Mouse (Mus musculus): ENCODE measurements around the gene Farsa. TPM values are rescaled to one million over a fixed set of nuclear protein-coding genes. Genes with fewer than 3 reads are reported as not detected.
"Not testable (repeated sequence)": the region's sequence is repeated elsewhere in the genome, so short reads cannot be mapped to it uniquely, and the experiment has no call there.

The Farsa gene
- 10 to 100 TPM; 45.8 to 48.2 TPM for total RNA-seq (2021)
- long read RNA-seq, experiment 1, transcript Farsa-201 (13 exons, 1,826 nt), result major isoform, 37 of 59 reads
- long read RNA-seq, experiment 1, partial matches to known transcripts, result 4 of 59 reads
- long read RNA-seq, experiment 1, other reads (novel, unspliced or antisense), result 14 of 59 reads
- long read RNA-seq, experiment 2, transcript Farsa-201 (13 exons, 1,826 nt), result major isoform, 34 of 50 reads
- long read RNA-seq, experiment 2, partial matches to known transcripts, result 4 of 50 reads
- long read RNA-seq, experiment 2, other reads (novel, unspliced or antisense), result 11 of 50 reads

GRCm38 (mm10) chr8:84856864-84857441, at the start of gene Farsa:
Gene Farsa, plus strand, starts transcription at chr8:84856989.
- DNase-seq (ENCODE audit: low spot score in 2 of 2), result peak; percentile 93 to 94

DNA sequence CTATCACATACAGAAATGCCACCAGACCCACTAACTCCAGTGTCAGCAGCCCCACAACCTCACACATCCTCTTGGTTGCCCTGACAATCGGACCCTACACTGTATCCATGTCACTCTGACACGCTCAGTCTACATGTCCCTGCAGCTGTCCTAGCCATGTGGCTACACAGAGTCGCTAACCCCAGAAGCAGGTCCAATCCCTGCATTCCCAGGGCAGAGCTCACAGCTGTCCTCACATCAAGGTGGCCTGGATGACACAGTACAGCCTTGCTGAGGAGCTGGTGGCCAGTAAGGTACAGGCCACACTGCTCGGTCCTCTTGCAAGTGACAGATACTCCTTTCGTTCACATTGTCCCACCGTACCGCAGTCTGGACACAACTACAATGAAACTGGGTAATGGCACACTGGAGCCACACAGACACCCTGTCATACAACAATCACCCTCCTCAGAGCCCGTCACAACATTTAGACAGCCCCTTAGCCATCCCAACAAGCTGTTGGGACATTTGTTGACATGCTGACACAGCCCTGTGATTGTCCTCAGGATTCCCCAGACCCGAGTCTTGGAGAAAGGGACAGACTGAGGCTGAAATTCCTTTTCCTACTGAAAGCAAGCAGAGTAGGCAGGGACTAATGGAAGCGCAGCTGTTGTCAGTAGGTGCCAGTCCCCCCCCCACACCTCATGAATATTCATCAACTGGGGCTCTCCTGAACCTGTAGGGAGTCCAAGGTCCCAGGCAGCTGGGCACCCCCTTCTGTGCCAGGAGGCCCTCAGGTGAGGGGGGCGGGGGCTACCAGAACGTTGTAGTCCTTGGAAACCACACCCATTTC, 47.5 kb upstream of the Farsa start:
- no peak for DNase-seq (ENCODE audit: low spot score in 2 of 2)

DNA sequence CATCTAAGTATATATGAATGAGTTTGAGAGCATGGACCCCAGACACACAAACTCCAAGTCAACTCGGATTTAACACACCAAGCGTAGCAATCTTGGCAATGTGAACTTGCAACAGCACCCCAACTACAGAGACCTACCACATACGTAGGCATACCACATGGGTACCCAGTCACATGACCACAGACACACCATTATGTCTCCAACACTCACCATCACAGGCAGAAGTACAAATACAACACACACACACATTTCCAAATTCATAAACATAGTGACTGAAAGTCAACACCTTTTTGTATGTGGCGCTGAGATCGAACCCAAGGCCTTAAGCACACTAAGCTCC, 46.9 kb upstream of the Farsa start:
- DNase-seq (ENCODE audit: low spot score in 2 of 2), result no peak

- peak; percentile 96 to 99 for DNase-seq (ENCODE audit: low spot score in 2 of 2)
Observed at GRCm38 (mm10) chr8:84810896-84811295, 45.9 kb upstream of the Farsa start.

DNA sequence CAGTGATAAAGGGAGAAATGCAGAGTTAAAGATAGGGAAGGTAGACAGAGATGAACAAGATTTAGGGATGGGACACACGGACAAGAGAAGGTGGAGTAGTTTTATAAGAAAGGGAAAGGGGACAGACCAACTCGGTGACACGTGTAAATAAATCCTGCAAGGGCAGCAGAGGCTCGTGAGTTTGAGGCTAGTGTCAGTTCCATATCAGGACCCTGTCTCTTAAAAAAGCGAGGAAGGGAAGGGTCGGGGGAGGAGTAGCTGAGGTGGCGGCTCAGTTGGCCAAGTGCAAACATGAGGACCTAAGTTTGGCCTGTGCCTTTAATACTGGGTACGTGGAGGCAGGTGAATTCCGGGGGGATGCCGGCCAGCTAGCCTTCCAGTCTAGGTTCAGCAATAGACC, 45.5 kb upstream of the Farsa start:
- no peak for DNase-seq (ENCODE audit: low spot score in 2 of 2)

DNA sequence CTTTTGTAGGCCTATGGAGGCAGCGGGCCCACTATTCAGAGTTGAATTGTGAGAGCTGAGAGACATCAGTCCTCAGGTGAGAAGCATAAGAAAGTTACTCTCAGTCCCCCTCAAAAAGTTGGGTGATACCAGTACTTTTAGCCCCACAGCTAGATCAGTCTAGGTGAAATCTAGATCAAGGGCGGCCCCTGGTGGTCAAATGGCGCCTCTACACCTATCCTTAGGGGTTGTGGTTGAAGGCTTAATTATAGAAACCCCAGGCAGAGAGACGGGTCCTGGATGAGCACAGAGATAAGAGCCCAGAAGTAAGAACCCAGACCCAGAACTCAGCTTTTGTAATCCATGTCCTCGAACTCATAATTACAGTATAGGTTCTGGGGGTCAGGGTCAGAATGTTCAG, 43.7 kb upstream of the Farsa start:
- DNase-seq (ENCODE audit: low spot score in 2 of 2), result peak; percentile 86 to 91

GRCm38 (mm10) chr8:84813830-84814229, 43.0 kb upstream of the Farsa start:
- no peak for DNase-seq (ENCODE audit: low spot score in 2 of 2)

DNA sequence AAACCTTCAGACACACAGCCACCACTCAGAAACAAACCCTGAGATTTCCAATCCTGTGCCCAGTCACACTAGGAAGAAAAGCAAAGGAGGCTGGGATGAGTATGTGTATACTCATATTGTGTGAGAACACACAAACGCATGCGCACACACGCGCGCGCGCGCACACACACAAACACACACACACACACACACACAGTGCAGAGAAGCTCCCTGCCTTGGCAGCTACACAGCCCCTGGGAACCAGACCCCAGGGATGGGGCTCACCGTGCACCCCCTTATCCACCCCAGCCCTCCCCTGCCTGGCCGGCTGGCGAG, 42.6 kb upstream of the Farsa start:
- DNase-seq (ENCODE audit: low spot score in 2 of 2), result no peak

- no peak for DNase-seq (ENCODE audit: low spot score in 2 of 2)
Observed at GRCm38 (mm10) chr8:84814555-84815441, 42.0 kb upstream of the Farsa start.

DNA sequence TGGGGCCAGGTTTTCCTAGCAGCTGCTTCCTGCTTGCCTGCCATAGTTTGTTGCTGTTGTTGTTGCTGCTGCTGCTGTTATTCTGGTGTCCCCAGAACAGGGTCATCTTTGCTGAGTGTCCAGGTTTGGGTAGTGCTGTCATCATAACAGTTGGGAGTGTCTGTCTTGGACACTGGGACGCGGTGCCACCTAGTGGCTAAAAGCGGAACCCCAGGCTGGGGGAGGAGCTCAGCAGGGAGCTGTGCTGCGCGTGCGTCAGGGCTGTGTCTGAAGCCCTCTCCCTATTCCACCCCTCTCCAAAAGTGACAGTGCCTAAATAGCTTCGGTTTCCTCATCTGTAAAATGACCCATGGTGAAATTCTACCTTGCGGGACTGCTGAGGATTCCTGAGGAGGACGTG, 41.2 kb upstream of the Farsa start:
- peak; percentile 97 to 100 for DNase-seq (ENCODE audit: low spot score in 2 of 2)

- DNase-seq (ENCODE audit: low spot score in 2 of 2), result no peak
Observed at GRCm38 (mm10) chr8:84816117-84816516, 40.7 kb upstream of the Farsa start.

DNA sequence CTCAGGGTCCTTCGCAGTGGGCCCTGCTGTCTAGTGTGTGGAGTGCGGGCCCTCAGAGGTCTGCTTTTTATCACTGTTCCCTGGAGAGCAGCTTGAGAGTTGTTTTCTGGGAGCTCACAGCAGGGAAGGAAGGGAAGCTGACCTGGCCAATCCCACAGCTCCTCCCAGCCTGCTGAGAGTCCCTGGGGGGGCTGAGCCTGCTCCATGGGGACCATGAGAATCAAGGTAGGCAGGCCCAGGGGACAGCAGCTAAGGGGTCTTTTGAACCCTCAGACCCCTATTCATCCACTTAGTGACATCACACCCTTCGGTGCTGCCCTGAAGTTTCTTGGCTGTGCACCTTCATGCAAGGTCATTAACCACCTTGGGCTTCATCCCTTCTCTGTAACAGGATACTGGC, 34.1 kb upstream of the Farsa start, which contains the start of gene Dand5:
TSS of gene Dand5 (minus strand) at position 101 of the 400 bp plus-strand sequence.
- no peak for DNase-seq (ENCODE audit: low spot score in 2 of 2)

DNA sequence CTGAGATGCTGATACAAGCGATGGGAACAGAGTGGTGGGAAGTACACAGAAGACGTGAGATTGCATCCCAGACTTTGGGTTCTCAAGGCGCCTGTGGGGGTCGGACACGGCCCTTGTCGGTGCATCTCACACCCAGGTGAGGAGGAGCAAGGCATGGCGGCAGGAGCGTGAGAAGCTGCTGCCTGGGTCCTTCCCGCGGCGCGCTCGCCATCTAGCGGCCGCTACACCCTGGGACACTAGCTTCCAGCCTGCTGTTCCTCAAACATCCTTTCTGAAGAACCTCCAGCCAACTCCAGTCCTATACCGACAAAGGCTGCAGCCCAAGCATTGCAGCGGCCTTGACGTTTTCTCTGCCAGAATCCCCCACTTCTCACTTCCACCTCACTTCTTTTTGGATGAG, 33.1 kb upstream of the Farsa start:
- DNase-seq (ENCODE audit: low spot score in 2 of 2), result peak; percentile 70 to 72

GRCm38 (mm10) chr8:84825636-84826035, 31.2 kb upstream of the Farsa start:
- no peak for DNase-seq (ENCODE audit: low spot score in 2 of 2)

DNA sequence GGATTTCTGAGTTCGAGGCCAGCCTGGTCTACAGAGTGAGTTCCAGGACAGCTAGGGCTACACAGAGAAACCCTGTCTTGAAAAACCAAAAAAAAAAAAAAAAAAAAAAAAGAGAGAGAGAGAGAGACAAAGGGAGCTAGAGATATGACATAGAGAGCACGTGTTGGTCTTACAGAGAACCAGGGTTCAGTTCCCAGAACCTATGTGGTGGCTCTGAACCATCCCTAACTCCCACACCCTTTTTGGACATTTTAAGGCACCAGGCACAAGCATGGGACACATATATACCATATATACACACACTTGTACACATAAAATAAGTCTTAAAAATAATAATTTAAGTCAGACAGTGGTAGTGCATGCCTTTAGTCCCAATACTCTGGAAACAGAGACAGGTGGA, 30.3 kb upstream of the Farsa start:
- not testable (repeated sequence) for DNase-seq (ENCODE audit: low spot score in 2 of 2)

GRCm38 (mm10) chr8:84831490-84831889, 25.3 kb upstream of the Farsa start, which contains the start of gene Gadd45gip1:
Gene Gadd45gip1, plus strand, starts transcription at chr8:84831522.
- DNase-seq (ENCODE audit: low spot score in 2 of 2), result no peak

- peak; percentile 72 to 85 for DNase-seq (ENCODE audit: low spot score in 2 of 2)
Observed at GRCm38 (mm10) chr8:84832034-84832717, 24.6 kb upstream of the Farsa start.

GRCm38 (mm10) chr8:84832759-84833742, 23.7 kb upstream of the Farsa start:
- no peak for DNase-seq (ENCODE audit: low spot score in 2 of 2)

Measured in left cerebral cortex, adult 18-20 months (tissue).